Mouse (Mus musculus) liver (tissue): ENCODE measurements around the gene Gm16181.
"Not testable (repeated sequence)": the region's sequence is repeated elsewhere in the genome, so short reads cannot be mapped to it uniquely, and the experiment has no call there.

ENCODE experiments used
- DNase-seq: peaks from one replicate; pipeline ENCODE4 v3.0.0-alpha.2; 2020; ENCODE audit warnings: mixed read lengths

The Gm16181 gene

DNA sequence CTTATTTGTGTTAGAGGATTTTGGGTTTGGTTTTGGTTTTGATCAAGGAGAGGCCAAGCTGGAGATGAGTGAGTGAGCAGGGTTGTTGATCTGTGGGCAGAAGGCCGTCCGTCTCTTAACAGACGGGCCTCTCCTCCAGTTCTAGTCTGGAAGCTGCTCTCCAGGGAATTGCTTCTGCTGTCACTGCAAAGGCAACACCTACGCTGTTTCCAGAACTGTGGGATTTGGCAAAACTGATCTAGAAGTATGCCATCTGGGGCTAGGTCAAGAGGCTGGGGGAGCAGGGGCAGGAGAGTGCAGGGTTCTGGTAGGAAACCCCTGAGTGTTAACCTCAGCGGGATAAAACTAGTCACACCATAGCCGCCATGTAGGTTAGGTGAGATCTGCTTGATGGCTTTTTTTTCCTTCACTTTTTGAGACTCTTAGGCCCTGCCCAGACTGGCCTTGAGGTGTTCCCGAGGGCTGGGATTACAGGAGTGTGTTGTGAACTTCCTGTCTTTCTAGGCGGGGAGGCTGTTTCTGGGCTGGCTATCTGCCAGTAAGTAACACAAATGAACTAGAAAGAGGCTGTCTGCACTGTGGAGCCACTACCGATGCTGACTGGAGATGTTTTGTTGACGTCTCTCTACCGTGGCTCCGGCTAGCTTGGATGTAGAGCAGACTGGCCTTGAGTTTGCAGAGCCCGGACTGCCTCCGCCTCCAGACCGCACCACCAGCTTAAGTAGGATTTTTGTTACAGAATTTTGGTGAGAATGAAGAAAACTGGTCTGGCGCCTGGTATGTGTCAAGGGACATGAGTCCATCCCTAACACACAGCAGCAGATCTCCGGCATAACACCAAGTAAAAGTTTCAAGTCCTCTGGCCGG is 12.7 kb downstream of the Gm16181 start, which contains the start of gene Atp6v1g2:
Gene Atp6v1g2, plus strand, starts transcription at position 547 of the 867 bp plus-strand sequence.
- no peak for DNase-seq

DNA sequence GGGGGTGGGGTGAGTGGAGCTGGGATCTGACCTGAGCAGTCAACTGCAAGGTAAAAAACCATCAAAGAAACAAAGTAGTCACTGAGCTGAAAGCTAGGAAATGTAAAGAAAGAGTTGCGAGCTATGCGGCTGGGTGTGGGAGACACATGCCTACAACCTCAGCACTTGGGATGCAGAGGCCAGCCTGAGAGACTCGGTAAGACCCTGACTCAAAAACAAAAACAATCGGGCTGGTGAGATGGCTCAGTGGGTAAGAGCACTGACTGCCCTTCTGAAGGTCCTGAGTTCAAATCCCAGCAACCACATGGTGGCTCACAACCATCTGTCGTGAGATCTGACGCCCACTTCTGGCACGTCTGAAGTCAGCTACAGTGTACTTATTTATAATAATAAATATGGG is 13.5 kb downstream of the Gm16181 start:
- not testable (repeated sequence) for DNase-seq

DNA sequence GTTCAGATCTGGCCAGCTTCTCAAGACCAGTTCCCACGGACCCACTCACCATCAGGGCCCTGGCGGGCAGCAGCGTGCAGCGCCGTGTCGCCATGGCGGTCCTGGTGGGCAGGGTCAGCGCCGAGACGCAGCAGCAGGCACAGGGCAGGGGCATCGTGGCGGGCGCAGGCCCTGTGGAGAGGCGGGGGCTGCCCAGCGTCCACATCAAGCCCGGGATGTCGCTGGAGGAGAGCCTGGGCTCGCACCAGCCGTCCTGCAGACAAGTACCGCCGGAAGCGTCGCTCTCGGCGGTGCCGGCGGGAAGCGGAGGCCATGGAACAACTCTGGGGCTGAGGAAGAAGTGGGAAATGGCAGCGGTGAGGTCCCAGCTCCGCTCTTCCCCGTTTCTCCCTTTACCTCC is 14.3 kb downstream of the Gm16181 start:
- DNase-seq, result peak; percentile 49

DNA sequence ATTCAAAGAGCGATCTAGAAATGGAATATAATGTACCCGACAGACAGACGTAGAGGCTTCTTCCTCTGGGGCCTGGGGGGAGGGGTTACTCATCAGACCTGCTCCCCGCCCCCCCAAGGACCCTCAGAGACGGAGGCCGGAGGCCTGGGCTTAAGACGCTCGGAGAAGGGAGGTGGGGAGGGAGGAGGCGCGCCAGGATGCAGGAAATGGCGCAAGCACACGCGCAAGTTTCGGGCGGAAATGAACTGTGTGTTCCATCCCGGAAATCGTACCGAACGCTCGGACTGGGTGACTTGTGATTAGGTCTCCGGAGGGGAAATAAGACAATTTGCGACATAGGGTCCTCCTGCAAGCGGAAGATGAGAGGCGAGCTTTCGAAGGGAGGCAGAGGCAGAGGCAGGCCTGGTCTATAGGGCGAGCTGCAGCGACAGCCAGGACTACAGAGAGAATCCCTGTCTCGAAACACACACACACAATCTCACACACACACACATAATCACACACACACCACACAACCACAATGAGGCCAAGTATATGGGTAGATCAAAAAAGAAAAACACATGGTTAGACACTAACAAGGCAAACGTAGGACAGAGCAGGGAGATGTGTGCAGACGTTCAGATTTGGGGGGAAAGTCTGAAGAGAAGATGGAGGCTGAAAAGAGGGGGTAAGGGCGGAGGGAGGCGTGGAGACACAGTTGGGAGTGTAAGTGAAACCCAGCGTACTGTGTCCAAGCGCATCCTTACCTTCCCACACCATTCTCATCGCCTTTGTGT is 15.2 kb downstream of the Gm16181 start, which contains the start of gene Nfkbil1:
Gene Nfkbil1, minus strand, starts transcription at position 179 of the 776 bp plus-strand sequence.
- DNase-seq, result peak; percentile 89

DNA sequence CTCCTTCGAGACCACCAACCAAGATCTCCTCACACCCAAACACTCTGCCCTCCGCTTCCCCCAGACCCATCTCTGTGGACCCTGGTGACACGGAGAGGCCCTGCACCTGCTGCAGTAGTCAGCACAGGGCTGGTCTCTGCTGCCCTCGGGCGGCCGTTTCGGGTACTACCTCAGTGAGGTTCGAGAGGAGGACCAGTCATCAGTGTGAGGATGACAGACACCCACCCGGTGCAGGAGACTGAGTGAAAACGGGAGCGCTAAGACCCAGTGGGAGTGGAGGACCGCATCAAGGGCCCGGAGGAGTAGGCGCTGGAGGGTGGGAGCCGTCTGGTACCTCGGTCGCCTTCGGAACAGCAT is 15.7 kb downstream of the Gm16181 start:
- peak; percentile 96 for DNase-seq

DNA sequence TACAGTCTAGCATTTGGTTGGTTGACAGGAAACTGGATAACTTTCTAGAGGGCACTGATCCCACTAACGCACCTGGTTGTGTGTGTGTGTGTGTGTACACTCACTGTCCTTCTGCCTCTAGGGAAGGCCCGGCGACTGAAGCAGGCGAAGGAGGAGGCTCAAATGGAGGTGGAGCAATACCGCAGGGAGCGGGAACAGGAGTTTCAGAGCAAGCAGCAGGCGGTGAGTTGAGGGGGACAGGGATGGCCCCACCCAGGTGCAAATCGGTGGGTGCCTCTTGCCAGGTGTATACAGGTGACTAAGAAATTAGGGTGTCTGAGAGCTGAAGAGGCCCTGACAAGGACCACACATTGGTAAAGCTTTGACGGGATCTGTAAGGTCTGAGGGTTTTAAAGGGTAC is 16.4 kb downstream of the Gm16181 start:
- no peak for DNase-seq

DNA sequence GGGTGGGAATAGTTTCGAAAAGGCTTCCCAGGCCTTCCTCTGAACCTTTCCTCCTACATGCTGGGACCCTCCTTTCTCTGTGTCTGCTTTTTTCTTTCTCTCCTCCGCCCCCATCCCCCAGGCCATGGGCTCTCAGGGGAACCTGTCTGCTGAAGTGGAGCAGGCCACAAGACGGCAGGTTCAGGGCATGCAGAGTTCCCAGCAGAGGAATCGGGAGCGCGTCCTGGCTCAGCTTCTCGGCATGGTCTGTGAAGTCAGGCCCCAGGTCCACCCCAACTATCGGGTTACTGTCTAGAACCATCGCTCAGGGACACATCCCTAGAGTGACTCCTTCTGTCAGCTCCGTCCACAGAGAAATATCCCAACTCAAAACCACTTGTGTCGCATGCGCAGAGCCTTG is 16.9 kb downstream of the Gm16181 start:
- no peak for DNase-seq

DNA sequence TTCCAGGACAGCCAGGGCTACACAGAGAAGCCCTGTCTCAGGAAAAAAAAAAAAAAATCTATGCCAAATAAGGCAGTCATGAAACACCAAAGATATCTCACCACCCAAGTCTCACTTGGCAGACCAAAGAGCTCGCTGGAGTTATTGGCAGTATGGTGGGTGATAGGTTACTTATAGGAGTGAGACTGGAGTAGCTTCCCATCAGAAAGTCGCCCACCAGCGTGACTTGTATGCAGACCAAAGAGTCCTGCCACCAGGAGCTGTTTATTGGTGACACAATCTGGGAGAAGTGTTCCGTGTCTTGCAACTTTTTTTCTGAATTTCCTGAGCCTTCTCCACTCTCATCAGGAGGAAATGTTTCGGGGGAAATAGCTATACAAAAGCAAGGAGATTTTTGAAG is 19.1 kb downstream of the Gm16181 start:
- no peak for DNase-seq

DNA sequence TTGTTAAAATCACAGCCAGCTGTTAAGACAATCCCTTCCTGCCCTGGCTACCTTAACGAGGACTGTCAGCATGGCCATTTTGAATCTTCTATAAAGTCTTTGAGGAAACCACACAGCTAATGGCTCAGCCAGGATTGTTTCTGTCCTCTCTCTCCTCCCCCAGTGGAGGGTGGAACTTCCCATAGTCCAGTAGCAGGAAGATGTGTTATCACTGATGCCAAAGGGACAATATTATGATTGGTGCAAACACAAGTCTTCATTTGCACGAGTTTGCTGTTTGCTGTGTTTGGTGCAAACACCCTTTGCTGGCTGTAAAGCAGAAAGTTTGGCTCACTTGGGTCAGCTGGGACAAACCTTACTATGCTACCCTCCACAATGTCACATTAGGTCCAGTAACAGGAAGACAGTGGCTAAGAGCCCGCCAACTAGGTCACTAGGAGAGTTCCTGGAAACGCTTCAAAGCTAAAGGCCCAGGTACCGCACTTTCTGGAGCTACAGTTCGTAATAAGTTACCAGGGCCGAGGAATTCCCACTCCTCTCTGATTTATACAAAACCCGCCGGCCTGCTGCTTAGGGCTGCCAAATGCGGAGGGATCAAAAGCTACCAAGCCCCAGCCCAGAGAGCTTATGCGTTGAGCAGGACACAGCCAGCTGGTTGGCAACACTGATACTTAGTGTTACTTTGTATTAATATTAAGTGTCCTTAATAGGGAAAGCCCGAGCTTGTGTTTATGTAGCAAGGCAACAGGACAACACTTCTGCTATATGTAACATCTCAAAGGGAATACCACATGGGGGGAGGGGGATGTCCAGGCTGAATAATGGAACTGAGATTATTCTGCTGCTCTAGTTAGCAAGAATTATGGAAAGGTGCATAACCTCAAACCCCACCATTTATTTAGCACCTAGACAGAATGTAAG is 20.0 kb downstream of the Gm16181 start:
- DNase-seq, result no peak

DNA sequence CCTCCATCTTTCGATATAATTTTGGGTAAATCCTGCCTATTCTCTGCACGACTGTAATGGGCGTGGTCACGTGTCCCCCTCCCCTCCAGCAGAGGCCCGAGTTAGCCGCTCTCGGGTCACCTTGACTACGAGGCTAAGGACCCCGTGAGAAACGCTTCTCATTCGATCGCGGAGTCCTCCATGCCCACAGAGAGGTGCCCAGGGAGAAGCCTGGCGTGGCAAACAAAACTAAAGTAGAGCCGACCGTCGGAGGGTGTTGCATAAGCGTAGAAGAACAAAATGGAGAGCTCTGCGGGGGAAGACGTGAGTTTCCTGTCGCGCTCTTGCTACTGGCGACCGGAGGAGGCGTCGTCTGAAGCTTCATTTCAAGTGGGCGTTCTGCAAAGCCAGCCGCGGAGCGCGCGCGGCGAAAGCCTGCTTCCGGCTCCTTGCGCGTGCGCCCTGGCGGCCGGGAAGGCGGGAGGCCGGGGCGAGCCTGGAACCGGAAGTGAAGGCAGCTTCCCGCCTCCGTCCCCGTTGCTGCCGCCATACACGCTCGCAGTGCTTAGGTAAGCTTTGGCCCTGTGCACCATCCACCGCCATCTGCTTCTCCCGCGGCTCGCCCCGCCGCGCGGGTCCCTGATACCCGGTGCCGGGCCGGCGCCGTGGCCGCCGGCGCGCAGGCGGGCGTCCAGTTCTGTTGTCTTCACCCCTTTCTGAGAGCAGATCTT is 20.8 kb downstream of the Gm16181 start, which contains the start of gene Ddx39b:
Gene Ddx39b, plus strand, starts transcription at position 442 of the 710 bp plus-strand sequence.
- DNase-seq, result peak; percentile 95

DNA sequence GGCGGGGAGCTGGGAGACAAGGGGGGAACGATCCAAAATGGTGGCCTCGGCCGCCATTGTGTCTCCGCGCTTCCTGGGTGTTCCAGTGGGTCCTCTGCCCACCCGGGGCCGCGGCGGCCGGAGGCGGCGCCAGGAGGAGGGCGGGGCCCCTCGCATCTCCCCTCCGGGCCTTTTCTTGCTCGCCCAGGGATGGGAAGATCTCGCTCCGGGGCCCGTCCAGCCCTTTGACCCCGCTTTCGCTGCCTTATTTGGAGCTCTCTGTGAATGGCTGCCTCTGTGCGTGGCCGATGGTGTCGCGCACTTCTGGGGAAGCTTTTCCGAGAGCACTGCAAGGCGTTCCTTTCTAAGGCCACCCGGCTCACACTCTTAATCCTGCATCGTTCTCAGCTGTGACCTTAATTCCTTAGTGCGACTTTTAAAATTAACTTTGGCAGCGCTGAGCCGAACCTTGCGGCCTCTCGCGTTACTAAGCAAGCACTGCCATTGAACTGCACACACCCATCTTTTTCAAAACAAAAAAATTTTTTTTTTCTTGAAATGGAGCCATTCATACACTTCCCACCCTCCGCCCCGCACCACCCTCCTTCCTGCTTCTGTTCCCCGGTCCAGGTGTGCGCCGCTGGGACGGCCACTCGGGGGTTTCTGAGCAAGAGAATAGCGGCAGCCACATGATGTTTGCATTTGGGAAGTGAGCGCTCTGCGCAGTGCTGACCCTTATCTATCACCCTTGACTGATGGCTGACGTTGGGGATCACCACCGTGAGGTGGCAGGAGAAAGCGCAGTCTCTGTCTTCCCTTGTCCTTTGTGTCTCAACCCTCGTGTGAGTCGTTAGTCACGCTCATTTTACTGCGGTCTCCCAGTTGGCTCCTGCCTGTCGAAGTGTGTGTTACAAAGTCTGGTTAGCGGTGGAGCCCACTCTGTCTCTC is 21.6 kb downstream of the Gm16181 start:
- peak; percentile 78 for DNase-seq

DNA sequence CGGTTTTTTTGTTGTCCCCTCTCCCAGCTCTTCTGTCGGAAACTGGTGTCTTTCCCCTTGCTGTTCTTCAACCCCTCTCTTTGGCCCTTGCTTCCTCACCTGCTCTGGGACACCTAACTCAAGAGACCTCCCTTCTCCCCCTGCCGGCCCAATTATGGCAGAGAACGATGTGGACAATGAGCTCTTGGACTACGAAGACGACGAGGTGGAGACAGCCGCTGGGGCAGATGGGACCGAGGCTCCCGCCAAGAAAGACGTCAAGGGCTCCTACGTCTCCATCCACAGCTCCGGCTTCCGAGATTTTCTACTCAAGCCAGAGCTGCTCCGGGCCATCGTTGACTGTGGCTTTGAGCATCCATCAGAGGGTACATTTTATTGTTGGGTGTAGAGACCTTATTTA is 22.5 kb downstream of the Gm16181 start:
- DNase-seq, result peak; percentile 54

DNA sequence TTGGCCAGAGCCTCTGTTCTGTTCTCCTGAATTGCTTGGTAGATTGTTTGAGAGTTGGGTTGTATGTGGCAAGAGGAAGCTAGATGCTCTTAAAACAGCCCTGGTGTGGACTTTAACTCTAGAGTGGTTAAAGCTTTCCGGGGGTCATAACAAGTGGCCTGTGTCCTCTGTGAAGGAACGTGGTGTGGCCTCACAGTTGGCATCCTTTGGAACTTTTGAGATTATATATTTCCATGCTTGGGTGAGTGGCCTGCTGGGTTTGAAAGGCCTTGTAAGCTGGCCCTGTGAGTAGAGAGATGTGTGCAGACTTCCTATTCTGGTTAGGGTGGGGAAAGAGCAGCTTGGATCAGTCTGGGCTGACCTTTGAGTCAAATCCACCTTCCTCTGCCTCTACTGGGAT is 24.4 kb downstream of the Gm16181 start:
- DNase-seq, result no peak

DNA sequence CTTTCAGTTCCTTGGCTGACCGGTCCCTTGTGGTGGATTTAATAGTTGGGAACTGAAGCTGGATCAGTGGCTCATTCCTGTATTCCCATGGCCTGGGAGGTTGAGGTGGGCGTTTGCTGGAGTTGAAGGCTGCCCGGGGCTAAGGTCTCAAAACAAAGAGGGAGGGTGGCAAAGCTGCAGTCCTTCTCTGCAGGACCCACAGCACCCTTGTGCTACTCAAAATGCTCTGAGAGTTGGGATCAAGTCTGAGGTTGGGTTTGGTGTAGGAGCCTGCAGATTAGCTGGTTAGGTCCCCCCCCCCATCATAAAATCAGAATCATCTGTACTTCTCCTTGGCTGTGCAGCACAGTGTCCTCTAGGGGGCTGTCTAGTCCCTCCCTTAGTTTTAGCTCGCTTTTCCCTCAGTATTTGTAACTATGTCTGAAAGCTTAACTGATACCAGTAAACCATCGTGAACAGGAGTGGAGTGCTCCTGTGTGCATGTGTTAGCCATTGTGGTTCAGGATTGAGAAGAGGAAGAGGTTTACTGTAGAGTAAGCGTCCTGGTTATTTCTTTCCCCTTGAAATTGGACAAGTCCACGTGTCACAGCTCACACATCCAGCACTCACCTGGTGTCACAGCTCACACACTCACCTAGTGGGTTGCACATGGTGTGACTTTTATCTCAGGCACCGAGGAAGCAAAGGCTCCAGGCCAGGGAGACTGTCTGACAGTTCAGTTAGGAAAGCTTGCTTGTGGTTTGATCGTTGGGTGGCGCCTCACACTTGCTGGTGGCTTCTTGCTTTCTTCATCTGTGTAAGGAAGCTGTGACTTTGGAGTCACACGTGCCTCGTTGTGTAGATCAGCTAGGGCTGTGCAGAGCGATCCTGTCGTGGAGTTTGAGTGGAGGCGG is 25.3 kb downstream of the Gm16181 start:
- DNase-seq, result no peak

DNA sequence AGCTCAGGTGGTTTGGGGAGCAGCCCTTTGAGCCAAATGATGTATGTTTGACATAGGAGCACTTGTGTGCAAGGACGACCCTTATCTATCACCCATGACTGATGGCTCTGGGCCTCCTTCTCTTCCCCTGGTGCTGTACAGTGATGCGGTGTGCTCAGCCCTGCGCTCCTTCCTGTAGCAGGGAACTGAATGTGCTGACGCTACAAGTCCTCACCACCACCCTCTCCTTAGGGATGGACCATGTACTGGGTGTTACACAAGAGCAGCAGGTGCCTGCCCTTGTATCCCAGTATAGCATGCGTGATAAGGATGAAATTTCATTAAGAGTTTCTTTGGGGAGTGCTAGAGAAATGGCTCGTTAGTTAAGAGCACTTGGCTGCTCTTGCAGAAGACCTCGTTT is 26.5 kb downstream of the Gm16181 start:
- DNase-seq, result no peak

DNA sequence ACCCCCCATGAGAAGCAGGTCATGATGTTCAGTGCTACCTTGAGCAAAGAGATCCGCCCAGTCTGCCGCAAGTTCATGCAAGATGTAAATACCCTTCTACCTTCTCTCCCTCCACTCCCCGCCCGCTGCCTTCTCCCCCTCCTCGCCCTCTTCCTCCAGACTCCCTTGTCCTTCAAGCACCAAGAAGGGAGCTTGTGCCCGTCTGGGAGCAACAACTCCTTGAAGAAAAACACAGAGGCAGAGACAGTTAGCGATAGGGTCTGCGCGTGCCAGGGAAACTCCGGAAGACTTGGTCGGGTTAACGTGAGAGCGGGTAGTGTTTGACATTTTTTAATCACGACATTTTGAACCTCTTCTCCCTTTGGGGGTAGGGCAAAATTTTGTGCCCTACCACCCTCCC is 28.4 kb downstream of the Gm16181 start:
- DNase-seq, result no peak

DNA sequence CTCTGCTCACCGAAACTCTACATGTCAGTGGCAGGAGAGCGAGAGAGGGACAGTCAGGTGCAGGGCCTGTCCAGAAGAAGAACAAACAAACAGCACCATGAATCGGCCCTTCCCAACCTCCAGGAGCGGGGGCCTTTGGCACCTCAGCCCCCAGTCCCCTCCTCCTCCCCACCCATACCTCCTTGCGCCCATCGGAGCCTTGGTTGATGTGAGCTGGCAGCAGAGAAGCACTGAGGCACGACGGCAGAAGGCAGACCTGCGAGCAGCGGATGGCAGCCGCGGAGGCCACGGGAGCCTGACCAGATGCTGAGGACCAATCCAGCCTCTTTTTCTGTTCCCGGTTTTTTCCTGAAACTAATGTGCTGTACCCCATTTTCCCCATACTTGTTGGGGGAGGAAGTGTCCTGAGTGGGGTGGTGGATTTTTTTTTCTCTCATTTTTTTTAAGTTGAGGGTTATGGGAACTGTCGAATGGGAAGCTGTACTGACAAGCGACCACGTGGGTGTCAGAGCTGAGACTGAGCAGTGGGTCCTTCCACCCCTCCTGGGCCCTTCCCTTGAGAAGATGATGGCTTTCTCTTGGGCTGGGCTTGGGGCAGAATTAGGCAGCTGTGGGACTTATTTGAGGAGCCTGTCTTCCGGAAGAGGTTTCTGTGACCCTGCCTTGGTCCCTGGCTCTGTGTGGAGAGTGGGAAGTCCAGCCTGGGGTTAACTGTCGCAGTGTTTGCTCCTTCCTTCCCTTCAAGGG is 29.0 kb downstream of the Gm16181 start:
- no peak for DNase-seq

DNA sequence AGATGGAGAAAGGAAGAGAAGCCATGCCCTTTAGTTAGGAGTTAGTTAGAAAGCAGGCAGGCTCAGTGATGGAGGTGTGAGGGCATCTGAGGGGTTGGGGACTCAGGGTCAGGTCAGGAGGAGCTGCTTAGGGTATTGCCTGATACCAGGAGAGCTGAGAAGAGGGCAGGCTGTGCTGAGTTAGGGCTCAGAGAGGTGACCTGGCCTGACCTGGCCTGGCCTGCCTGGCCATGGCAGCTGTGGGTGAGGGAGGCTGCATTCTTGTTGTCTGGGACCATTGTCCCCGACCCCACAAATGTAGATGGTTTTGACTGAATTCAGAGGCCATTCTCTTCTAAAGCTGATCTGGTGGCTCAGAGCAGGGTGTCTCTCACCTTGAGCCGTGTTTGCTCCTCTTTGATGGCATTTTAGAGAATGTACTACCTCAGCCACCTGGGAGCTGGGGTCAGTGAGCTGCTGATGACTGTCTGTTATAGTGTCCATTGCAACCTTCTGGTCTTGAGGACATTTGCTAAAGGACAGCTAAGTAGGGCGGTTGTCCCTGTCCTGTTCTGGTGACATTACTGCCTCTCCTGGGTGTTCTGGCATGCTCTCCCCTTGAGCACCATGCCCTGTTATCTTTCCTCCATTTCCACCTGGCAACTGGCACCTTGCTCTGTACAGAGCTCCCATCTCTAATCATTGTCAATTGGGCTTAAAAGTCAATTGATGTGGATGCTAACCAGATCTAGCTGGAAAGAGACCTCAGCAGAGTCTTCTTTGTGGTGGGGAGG is 29.9 kb downstream of the Gm16181 start:
- DNase-seq, result no peak
